Mouse (Mus musculus) heart, embryonic 12.5 days (tissue): ENCODE data around the gene Shq1. TPM values are rescaled to one million over a fixed set of nuclear protein-coding genes. Genes with fewer than 3 reads are reported as not detected.

ENCODE experiments used
- ATAC-seq: fragments of 200-750 bp; cut with Nextera tagmentation; 2 replicates; pipeline ENCODE4 v1.8.0; 2017; ENCODE audit warnings: moderate TSS enrichment, moderate library complexity; ENCODE audit not compliant: insufficient number of reproducible peaks, low FRiP score
- H3K27ac ChIP-seq: fragments of 300-500 bp; sonication (generic); 2 replicates; pipeline ENCODE4 v1.5.1; 2016; ENCODE audit warnings: mild to moderate bottlenecking, moderate library complexity; ENCODE audit not compliant: poor library complexity, severe bottlenecking
- H3K27me3 ChIP-seq: fragments of 300-500 bp; sonication (generic); replicated peaks from 2 replicates; pipeline ENCODE4 v1.6.1; 2016; ENCODE audit warnings: mild to moderate bottlenecking, moderate library complexity
- H3K36me3 ChIP-seq: fragments of 300-500 bp; sonication (generic); 2 replicates; pipeline ENCODE4 v1.6.1; 2016; ENCODE audit warnings: mild to moderate bottlenecking, moderate library complexity
- H3K4me1 ChIP-seq: fragments of 300-500 bp; sonication (generic); replicated peaks from 2 replicates; pipeline ENCODE4 v1.6.1; 2016; ENCODE audit warnings: mild to moderate bottlenecking
- H3K4me2 ChIP-seq: fragments of 300-500 bp; sonication (generic); 2 replicates; pipeline ENCODE4 v1.6.1; 2016; ENCODE audit warnings: mild to moderate bottlenecking, moderate library complexity
- H3K4me3 ChIP-seq: fragments of 300-500 bp; sonication (generic); 2 replicates; pipeline ENCODE4 v1.5.1; 2016; ENCODE audit warnings: mild to moderate bottlenecking
- H3K9ac ChIP-seq: fragments of 300-500 bp; sonication (generic); 2 replicates; pipeline ENCODE4 v1.6.1; 2016; ENCODE audit warnings: mild to moderate bottlenecking, moderate library complexity
- H3K9me3 ChIP-seq: fragments of 300-500 bp; sonication (generic); replicated peaks from 2 replicates; pipeline ENCODE4 v1.6.1; 2016; ENCODE audit warnings: mild to moderate bottlenecking, moderate library complexity
- WGBS: fragments of 180-500 bp; shearing (Covaris S2); methylation state at CpG from one replicate; pipeline ENCODE4 v1.1.7; 2016; 5-methylcytosine and 5-hydroxymethylcytosine counted together
- polyA plus RNA-seq: library from polyadenylated mRNA; unstranded; fragments of >200 nt; fragmentation: Nextera tagmentation; extraction: Ambion mirVana; gene quantifications from 2 replicates; pipeline ENCODE4 v1.2.1, GENCODE M21; 2016

The Shq1 gene
- polyA plus RNA-seq, 1 experiment from 2014 or later: 11.4 TPM

- Histone ChIP-seq H3K36me3 (no peaks in the 10 kb centered on the region), H3K4me2 (no peak overlapping the region), H3K27me3 (peaks cover 45% of the 10 kb centered on the region), H3K9me3 (no peaks in the 10 kb centered on the region), H3K27ac (no peak overlapping the region), H3K4me1 (peaks cover 3% of the 10 kb centered on the region; the same call in 1 of the 2 replicates), H3K4me3 (no peak overlapping the region), H3K9ac (no peak overlapping the region)
- ATAC-seq: no peak
- 59% methylated on average over 6 of the region's 6 CpGs for WGBS
Measured at GRCm38 (mm10) chr6:100706861-100707260, 35.9 kb upstream of the Shq1 start.

- Histone ChIP-seq H3K4me1 (peaks cover 3% of the 10 kb centered on the region; the same call in 1 of the 2 replicates), H3K9ac (peak overlapping the region; percentile 67; the same call in 1 of the 2 replicates), H3K27me3 (peaks cover 45% of the 10 kb centered on the region), H3K36me3 (no peaks in the 10 kb centered on the region), H3K4me2 (peak overlapping the region; percentile 96), H3K9me3 (no peaks in the 10 kb centered on the region), H3K27ac (no peak overlapping the region), H3K4me3 (peak overlapping the region; percentile 66)
- WGBS: 2% methylated on average over 15 of the region's 15 CpGs
- ATAC-seq: no peak
Measured at GRCm38 (mm10) chr6:100705366-100705811, 34.4 kb upstream of the Shq1 start.

- H3K4me1 ChIP-seq: peaks cover 3% of the 10 kb centered on the region; the same call in 1 of the 2 replicates
- no peaks in the 10 kb centered on the region for H3K36me3 ChIP-seq
- H3K27me3 ChIP-seq: peaks cover 45% of the 10 kb centered on the region
- peak within 1 kb of the TSS; percentile 96 for H3K4me2 ChIP-seq
- H3K9ac ChIP-seq: peak within 1 kb of the TSS; percentile 67
- H3K4me3 ChIP-seq: peak within 1 kb of the TSS; percentile 66
- ATAC-seq: peak; percentile 82
- under 1% methylated on average over 74 of the region's 77 CpGs for WGBS
- H3K9me3 ChIP-seq: no peaks in the 10 kb centered on the region
- H3K27ac ChIP-seq: no peak within 1 kb of the TSS
Measured at GRCm38 (mm10) chr6:100704574-100705365, 33.8 kb upstream of the Shq1 start, which contains the start of gene Gxylt2. Gene Gxylt2 (plus strand): TSS chr6:100704734.

GRCm38 (mm10) chr6:100704197-100704573, 33.2 kb upstream of the Shq1 start:
- peaks cover 45% of the 10 kb centered on the region for H3K27me3 ChIP-seq
- WGBS: 30% methylated on average over 8 of the region's 8 CpGs

GRCm38 (mm10) chr6:100700774-100701173, 29.8 kb upstream of the Shq1 start:
- H3K4me1 ChIP-seq: peaks cover 3% of the 10 kb centered on the region; the same call in 1 of the 2 replicates
- no peak overlapping the region for H3K27ac ChIP-seq
- H3K4me3 ChIP-seq: no peak overlapping the region
- H3K9me3 ChIP-seq: no peaks in the 10 kb centered on the region
- no peaks in the 10 kb centered on the region for H3K36me3 ChIP-seq
- no peak for ATAC-seq
- H3K4me2 ChIP-seq: no peak overlapping the region
- no peak overlapping the region for H3K9ac ChIP-seq
- WGBS: 59% methylated on average over 5 of the region's 5 CpGs
- peaks cover 31% of the 10 kb centered on the region for H3K27me3 ChIP-seq

More at GRCm38 (mm10) chr6:100704197-100704573, 33.2 kb upstream of the Shq1 start:
- peak overlapping the region; percentile 66 for H3K4me3 ChIP-seq
- no peaks in the 10 kb centered on the region for H3K9me3 ChIP-seq
- no peak; the same call in 1 of the 2 replicates for ATAC-seq
- H3K27ac ChIP-seq: no peak overlapping the region
- no peaks in the 10 kb centered on the region for H3K36me3 ChIP-seq
- H3K4me2 ChIP-seq: peak overlapping the region; percentile 96
- H3K4me1 ChIP-seq: peaks cover 3% of the 10 kb centered on the region; the same call in 1 of the 2 replicates
- H3K9ac ChIP-seq: peak overlapping the region; percentile 67; the same call in 1 of the 2 replicates

GRCm38 (mm10) chr6:100699986-100700385, 29.0 kb upstream of the Shq1 start:
- no peak overlapping the region for H3K9ac ChIP-seq
- 0 out of 2 replicates have a peak, but pooled peaks cover 3% of the 10 kb centered on the region for H3K4me1 ChIP-seq
- peaks cover 24% of the 10 kb centered on the region for H3K27me3 ChIP-seq
- ATAC-seq: no peak
- 73% methylated on average over 5 of the region's 5 CpGs for WGBS
- no peak overlapping the region for H3K27ac ChIP-seq
- no peak overlapping the region for H3K4me3 ChIP-seq
- H3K36me3 ChIP-seq: no peaks in the 10 kb centered on the region
- H3K9me3 ChIP-seq: no peaks in the 10 kb centered on the region
- no peak overlapping the region for H3K4me2 ChIP-seq

GRCm38 (mm10) chr6:100686341-100686740, 15.4 kb upstream of the Shq1 start:
- H3K9me3 ChIP-seq: no peaks in the 10 kb centered on the region
- H3K4me2 ChIP-seq: no peak overlapping the region
- H3K27me3 ChIP-seq: no peaks in the 10 kb centered on the region
- ATAC-seq: no peak
- no peaks in the 10 kb centered on the region for H3K4me1 ChIP-seq
- 72% methylated on average over 2 of the region's 2 CpGs for WGBS
- no peaks in the 10 kb centered on the region for H3K36me3 ChIP-seq
- no peak overlapping the region for H3K4me3 ChIP-seq
- no peak overlapping the region for H3K27ac ChIP-seq
- H3K9ac ChIP-seq: no peak overlapping the region

GRCm38 (mm10) chr6:100678636-100679035, 7.7 kb upstream of the Shq1 start:
- Histone ChIP-seq H3K4me1 (no peaks in the 10 kb centered on the region), H3K36me3 (no peaks in the 10 kb centered on the region), H3K4me3 (no peak overlapping the region), H3K27me3 (no peaks in the 10 kb centered on the region), H3K9ac (no peak overlapping the region), H3K27ac (no peak overlapping the region), H3K9me3 (no peaks in the 10 kb centered on the region), H3K4me2 (no peak overlapping the region)
- 89% methylated on average over 2 of the region's 2 CpGs for WGBS
- ATAC-seq: no peak

GRCm38 (mm10) chr6:100676461-100676860, 5.5 kb upstream of the Shq1 start:
- Histone ChIP-seq H3K36me3 (no peaks in the 10 kb centered on the region), H3K9me3 (no peaks in the 10 kb centered on the region), H3K27ac (no peak overlapping the region), H3K9ac (no peak overlapping the region), H3K4me2 (no peak overlapping the region), H3K4me1 (peaks cover 6% of the 10 kb centered on the region), H3K4me3 (no peak overlapping the region), H3K27me3 (no peaks in the 10 kb centered on the region)
- ATAC-seq: no peak
- 87% methylated on average over 6 of the region's 7 CpGs for WGBS

- no peak for ATAC-seq
- WGBS: 21% methylated on average over 6 of the region's 6 CpGs
- H3K4me3 ChIP-seq: no peak overlapping the region
- H3K27me3 ChIP-seq: no peaks in the 10 kb centered on the region
- no peak overlapping the region for H3K9ac ChIP-seq
- no peaks in the 10 kb centered on the region for H3K9me3 ChIP-seq
- no peak overlapping the region for H3K4me2 ChIP-seq
- peaks cover 13% of the 10 kb centered on the region for H3K4me1 ChIP-seq
- no peaks in the 10 kb centered on the region for H3K36me3 ChIP-seq
- no peak overlapping the region for H3K27ac ChIP-seq
Measured at GRCm38 (mm10) chr6:100674974-100675373, 4.0 kb upstream of the Shq1 start.

GRCm38 (mm10) chr6:100671401-100671800, 444 bp upstream of the Shq1 start:
- no peaks in the 10 kb centered on the region for H3K9me3 ChIP-seq
- no peak overlapping the region for H3K27ac ChIP-seq
- no peak for ATAC-seq
- no peaks in the 10 kb centered on the region for H3K27me3 ChIP-seq
- WGBS: 8% methylated on average over 7 of the region's 7 CpGs
- H3K9ac ChIP-seq: no peak overlapping the region; the same call in 1 of the 2 replicates
- H3K4me1 ChIP-seq: peaks cover 19% of the 10 kb centered on the region
- peak overlapping the region; percentile 97 for H3K4me2 ChIP-seq
- H3K4me3 ChIP-seq: peak overlapping the region; percentile 85
- H3K36me3 ChIP-seq: no peaks in the 10 kb centered on the region
